Mouse (Mus musculus): ENCODE measurements around the gene Gm10647. TPM values are rescaled to one million over a fixed set of nuclear protein-coding genes. Genes with fewer than 3 reads are reported as not detected.
"Not testable (repeated sequence)": the region's sequence is repeated elsewhere in the genome, so short reads cannot be mapped to it uniquely, and the experiment has no call there.

The Gm10647 gene
- under 1 TPM; 0.20 to 0.62 (median 0.36) TPM for total RNA-seq (2022)

DNA sequence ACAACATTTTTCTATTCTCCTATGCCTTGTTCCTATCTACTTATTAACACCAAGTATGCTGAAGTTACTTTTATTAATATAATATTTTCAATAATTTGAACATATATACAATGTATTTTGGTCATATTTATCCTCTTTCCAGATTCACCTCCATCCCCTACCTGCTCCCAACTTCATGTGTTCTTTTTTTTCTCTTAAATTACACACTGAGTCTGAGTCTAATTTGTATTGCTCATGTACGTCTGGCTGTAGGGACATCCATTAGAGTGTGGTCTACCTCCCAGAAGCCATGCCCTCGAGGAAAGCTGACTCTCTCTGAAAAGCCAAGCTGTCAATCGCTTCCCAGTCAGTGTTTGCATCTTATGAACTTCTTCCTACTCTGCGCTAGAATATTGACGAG is at the start of gene Gm10647:
Gene Gm10647, plus strand, starts transcription at position 301 of the 400 bp plus-strand sequence.
- no peak for DNase-seq

DNA sequence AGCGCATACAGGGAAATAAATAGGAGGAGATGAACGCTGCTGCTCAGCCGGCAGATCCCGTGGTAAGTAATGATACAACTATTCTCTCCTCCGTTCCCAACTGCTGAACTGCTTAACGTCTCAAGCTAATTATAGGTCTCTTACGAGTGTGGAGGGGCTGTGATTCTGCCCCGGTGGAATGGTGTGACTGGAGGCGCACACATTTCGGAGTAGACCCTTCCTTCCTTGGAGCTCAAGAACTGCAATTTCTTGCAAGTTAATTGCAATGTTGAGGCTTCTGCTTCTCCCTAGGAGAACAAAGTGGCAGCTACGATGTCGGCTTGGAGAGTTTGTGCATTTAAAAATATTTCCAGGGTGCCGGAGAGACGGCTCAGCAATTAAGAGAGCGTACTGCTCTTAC is 48.4 kb upstream of the Gm10647 start:
- no peak for DNase-seq

DNA sequence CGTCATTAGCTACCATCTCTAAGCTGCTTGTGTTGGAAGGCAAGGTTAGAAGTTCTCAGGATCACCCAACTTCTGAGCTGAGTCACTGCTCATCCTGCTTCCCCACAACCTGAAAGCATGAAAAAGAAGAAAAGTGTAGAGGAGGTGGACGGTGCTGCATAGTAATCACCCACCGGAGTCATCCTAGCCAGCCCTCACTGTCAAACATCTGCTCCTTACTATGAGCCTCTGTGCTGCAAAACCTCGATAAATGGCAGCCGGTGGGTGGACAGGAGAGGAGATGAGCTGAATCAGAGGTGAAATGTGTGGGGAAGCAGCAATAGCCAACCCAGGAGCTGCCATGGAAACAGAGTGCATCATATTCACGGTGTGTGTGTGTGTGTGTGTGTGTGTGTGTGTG is 44.0 kb upstream of the Gm10647 start:
- DNase-seq, result no peak

DNA sequence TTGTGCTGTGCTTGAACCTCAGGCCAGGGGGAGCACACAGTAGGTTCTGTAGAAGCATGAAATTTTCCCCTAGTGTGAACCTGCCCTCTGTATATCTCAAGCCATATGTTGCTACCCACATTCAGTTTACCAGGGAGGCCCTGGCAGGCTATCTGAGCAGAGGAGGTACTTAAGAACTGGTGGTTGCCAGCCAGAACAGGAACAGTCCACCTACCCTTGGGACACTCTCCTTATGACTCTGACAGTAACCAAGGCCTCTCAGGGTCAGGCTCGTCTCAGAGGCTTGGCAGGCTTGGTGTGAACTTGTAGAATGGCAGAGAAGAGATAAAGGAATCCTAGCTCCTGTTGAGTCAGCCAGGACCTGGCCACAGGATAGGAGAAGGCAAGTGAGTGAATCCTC is 35.8 kb upstream of the Gm10647 start:
- DNase-seq, result no peak

DNA sequence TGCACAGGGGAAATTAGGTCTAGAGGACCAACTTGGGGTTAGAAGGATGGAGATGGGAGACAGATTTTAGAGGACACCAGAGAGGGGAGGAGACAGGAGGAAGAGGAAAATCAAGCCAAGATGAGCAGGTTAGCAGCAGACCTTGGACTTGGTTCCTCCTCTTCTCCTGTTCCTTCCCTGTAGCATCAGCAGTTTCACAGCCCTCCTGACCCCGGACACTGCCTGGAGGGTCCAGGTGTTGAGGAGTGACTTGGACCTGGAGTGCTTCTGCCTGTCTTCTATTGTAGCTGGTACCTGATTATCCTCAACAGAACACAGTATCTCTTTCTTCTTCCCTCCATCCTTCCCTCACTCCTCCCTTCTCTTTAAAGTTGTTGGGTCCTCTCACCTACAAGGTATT is 28.1 kb upstream of the Gm10647 start:
- DNase-seq, result no peak

DNA sequence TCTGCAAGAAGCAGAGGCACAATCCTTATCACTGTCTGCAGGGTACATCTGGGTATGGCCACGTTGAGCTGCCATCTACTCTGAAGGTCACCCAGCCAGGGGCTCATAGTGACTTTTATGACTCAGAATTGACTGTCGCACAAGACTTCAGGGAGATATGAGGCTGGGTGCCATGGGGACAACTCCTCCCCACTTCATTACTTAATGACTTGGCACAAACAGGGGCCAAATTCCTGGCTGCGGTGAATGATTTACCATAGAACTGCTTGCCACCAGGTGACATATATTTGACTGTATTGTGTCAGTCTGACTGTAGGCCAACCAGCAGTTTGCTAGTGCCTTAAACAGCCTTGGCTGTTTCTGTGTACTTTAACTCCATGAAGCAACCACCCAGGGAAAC is 27.6 kb upstream of the Gm10647 start:
- DNase-seq, result peak; percentile 58

DNA sequence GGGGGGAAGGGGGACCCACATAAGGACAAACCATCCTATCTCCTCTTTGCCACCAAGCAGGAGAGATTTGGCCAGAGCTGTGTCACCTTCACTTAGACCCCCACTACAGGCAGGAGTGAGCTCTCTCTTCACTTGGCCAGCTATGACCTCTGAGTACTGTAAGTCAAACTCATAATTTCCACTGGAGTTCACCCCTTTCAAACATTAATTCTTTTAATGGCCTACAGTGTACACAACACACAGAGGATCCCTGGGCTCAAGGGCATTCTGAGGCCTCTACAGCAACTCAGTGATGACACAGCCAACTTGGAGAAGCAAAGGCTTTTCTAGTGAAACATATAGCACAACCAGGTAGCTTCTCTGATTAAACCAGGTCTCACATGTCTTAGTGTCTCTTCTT is 26.1 kb upstream of the Gm10647 start:
- no peak for DNase-seq

DNA sequence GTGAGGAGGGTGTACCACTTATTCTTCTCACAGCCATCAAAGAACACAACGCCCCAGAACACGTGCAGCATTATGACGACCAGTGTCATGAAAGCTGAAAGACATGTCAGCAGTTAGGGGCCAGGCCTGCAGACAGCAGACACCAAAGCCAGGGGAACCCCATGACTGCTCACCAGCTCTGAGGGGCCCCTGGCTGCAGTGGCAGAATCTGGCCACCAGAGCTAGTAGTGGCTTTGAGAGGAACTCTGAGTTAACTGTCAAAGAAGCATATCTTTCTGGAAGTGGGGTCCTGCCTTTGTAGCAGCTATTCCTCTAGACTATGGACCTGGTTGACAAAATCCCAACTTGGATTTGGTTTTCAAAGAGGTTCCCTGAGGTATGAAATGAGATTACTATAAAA is 12.3 kb upstream of the Gm10647 start:
- not testable (repeated sequence) for DNase-seq

DNA sequence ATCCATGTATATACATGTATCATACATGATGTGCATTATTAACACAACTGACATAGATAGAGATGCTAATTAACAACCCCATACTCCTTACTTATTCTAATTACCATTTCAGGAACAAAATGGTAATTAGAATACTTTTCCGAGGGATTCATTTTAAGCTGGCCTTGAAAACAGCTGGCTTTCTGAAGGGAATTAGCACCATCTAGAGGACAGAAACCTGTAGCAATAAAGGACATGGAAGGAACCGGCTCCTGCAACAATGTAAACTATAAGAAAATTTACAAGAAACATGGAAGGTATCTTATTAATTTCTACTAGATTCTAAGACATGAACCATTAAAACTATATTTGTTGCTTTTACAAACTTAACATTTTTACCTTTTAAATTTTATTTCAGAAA is 9.0 kb upstream of the Gm10647 start:
- no peak for DNase-seq

DNA sequence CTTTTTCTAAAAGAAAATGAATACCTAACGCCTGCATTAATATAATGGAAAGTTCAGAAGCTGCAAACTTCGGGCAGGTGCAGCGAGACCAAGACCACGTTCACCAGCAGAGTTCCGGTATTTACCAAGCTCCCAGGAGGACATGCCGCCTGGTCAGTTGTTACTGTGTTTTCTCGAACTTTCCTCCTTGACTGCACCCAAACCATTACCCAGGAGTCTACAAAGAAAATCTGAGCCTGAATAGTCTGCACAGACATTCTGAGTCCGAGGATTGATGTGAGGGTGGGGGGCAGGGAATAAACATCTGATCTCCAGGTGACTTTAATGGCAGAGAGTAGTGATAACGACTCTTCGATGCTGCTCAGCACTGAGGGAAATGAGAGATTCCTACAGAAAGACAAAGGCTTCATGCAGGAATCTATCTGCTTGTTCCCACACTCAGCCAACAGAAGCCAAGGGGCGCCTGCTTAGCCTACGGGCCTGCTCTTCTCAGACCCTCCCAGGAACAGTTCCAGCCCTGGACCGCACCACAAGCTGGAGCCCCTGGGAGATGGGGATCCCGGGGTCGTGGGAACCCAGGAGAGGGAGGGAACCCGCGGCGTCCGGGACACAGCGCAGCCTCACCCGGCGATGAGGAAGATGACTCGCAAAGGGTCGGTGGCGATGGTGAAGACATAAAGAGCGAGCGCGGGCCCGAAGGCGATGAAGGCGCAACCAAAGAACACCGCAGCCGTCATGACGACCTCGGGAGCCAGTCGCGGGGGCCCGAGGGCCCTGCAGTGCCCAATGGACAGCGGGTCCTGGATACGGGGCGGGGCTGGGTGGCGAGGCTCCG is 2.0 kb upstream of the Gm10647 start:
- no peak for DNase-seq

DNA sequence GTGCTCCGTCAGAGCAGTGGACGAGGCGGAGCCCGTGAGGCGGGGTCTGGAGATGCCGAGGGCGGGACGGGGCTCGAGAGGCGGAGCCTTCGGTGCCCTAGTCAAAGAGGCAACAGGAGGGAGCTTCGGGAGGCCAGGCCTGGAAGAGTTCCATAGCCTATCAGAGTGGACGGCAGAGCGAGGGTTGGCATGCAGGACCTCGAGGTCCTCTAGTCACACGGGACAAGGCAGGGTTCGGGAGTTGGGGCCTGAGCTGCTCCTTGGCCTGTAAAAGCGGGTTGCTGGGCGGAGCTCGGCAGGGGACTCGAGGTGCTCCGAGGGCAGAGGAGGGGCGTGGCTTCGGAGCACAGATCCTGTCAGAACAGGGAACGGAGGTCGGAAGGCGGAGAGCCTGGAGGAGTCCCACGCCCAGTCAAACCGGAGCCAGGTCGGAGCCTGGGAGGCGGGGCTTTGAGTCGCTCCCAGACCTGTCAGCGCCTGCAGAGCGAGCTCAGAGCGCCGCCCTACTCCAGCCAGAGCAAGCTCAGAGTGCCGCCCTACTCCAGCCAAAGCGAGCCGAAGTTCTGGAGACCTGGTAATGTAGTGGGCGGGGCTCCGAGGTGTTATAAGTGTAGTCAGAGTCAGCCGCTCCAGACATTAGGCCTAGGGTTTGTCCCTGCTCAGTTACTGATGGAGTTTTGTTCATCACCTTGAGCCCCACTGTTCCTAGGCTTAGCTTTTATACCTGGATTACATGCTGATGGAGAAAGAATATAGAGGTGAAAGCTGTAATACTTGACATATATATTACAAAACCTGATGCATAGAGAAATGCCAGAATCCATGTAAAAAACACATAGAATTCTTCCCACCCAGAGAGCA is 1.1 kb upstream of the Gm10647 start, which contains the start of gene Aph1b:
Gene Aph1b, minus strand, starts transcription at position 27 of the 861 bp plus-strand sequence.
- DNase-seq, result peak; percentile 97

DNA sequence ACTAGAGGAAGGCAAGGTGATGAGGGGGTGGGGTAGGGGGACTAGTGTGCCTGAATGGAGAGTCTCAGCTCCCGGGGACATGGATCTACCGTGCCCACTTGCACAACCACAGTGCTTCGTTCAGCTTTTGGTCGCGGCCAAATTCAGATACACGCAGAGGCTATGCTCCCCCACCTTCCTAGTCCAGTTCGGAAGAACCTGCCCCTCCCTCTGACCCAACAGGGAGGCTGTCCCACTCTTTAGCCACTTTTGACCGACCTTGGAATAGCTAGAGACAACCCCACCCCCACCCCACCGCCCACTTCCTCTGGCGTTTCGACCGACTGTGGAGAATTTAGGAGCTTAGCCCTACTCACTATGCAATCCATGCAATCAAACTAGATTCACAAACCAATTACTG is 5.1 kb downstream of the Gm10647 start:
- no peak for DNase-seq

DNA sequence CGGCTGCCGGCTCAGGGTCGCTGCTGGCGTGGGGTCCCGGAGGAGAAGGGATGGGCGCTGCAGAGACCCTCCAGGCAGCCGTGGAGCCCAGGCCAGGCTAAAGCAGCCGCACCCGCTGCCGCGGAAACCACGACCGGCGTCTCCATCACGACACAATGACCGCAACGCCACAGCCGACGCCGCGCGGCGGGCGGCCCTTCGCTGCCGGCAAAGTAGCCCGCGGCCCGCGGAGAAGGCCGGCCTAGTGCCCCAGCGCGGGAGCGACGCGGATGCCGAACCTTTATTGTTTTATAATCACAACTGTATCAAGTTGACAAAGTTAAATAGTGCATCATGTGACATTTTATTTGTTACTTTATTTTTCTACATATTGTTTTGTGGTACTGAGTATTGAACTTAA is 9.1 kb downstream of the Gm10647 start:
- DNase-seq, result not testable (repeated sequence)

DNA sequence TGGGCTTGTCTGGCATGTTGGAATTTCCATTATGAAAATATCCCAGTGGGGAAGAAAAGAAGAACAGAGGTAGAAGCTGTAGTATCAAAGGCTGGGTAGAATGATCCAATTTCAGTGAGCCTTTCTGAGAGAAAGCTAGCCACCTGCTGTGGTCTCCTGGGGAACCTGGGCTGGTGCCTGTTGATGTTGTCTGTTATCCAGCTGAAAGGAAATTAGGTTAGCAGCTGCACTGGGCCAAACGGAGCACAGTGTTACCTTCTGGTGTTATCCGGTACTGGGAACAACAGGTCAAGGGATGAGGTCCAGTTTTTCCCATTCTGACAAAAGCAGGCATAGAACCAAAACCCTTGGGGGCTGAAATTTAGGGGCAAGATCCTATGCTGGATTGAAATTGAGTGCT is 16.6 kb downstream of the Gm10647 start:
- no peak for DNase-seq

DNA sequence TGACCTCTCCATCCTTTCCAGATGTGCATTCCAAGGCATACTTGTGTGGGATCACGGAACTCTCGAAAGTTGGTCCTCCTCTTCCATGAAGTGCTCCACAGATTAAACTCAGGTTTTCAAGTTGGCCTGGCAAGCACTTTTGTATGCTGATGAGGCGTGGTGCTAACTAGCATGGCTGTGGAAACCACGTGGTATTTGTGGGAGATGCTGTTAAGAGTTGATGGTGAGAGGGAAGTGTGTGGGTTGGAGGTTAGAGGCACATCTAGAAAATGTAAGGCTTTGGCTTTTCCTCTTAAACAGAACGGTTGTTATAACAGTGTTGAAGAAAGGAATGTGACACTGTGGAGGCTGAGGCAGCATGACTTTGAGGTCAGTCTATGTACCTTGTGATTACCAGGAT is 24.2 kb downstream of the Gm10647 start:
- DNase-seq, result no peak

DNA sequence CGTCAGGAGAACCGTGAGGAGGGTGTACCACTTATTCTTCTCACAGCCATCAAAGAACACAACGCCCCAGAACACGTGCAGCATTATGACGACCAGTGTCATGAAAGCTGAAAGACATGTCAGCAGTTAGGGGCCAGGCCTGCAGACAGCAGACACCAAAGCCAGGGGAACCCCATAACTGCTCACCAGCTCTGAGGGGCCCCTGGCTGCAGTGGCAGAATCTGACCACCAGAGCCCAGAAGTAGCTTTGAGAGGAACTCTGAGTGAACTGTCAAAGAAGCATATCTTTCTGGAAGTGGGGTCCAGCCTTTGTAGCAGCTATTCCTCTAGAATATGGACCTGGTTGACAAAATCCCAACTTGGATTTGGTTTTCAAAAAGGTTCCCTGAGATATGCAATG is 25.4 kb downstream of the Gm10647 start:
- not testable (repeated sequence) for DNase-seq

DNA sequence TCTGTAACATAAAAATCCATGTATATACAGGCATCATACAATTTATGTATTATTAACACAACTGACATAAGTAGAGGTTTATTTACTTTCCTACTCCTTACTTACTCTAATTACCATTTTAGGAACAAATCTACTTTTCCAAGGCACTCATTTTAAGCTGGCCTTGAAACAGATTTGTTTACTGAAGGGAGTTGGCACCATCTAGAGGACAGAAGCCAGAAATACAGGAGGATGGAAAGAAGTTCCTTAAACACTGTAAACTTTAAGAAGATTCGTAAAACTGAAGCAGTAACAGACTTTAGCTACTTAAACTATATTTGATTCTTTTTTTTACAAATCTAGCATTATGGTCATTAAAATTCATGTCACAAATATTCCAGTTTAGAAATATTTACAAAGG is 29.2 kb downstream of the Gm10647 start:
- DNase-seq, result no peak

DNA sequence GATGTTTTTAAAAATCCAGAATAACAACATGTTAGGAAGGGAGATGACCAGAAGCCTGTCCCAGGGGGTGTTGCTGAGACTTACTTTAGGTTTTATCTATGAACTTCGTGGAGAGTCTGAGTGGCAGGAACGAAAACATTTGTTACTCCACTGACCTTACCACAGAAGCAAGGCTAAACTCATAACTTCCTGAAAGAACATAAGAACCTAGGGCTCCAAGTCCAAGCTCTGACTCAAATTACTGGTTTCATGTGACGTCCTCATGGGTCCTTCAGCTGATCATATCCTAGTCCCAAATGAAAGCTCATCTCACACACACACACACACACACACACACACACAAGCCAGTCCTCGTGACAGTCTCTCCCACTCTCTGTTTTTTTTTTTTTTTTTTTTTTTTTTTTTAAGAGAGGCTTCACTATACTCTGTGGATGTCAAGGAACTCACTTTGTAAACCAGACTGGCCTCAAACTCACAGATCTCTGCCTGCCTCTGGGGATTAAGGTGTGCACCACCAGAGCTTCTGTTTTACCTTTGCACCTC is 35.6 kb downstream of the Gm10647 start:
- DNase-seq, result peak; percentile 16

DNA sequence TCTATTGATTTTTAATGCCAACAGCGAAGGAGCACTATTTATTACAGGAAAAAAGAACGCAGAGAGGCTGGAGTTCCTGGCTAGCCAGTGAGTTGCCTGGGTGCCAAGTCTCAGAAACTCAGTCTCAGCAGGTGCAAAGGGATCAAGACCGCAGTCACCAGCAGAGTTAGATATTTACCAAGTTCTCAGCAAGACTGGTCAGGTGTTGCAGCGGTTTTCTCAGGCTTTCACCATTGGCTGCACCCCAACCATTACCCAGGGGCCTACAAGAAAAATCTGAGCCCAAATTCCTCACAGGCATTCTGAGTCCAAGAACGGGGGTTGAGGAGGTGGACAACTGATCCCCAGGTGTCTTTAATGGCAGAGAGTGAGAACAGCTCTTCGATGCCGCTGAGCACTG is 37.0 kb downstream of the Gm10647 start:
- DNase-seq, result no peak

DNA sequence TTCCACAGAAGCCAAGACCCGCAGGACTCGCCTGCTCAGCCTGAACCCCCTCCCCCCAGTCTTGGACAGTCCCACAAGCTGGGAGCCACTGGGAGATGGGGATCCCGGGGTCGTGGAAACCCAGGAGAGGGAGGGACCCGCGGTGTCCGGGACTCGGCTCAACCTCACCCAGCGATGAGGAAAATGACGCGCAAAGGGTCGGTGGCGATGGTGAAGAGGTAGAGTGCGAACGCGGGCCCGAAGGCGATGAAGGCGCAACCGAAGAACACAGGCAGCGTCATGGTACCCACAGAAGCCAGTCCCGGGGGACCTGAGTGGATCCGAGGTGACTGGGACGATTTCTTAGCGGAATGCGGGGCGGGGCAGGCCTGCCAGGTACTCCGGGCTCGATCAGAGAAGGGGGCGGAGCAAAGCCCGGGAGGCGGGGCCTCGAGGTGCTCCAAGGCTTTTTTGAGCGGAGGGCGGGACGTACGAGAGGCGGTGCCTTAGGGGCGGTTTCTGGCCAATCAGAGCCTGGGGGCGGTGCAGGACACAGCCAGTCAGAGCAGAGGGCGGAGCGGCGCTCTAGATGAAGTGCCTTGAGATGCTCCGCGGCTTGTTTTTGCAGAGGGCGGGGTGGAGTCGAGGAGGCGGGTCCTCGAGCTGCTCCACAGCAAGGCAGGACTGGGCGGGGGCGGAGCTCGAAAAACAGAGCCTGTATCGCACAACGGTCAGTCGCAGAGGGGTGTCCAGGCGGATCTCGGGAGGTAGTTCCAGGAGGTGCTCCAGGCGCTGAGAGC is 37.7 kb downstream of the Gm10647 start, which contains the start of gene Aph1c:
Gene Aph1c, minus strand, starts transcription at position 409 of the 779 bp plus-strand sequence.
- DNase-seq, result peak; percentile 99

DNA sequence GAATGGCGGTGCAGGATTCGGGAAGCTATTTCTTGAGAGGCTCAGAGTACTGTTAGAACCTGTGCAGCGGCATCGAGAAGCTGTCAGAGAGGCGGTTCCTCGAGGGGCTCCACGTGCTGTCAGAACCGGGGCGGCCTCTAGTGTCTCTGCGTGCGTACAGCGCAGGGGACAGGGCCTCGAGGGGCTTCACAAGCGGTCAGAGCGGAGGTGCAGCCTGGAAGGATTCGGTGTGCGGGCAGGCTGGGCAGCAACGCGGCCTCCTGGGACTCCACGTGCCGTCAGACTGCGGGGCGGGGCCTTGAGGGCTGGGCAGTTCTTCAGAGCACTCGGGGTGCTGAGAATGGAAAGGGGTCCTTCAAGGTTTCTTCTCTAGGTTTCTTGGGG is 38.2 kb downstream of the Gm10647 start:
- no peak for DNase-seq

DNA sequence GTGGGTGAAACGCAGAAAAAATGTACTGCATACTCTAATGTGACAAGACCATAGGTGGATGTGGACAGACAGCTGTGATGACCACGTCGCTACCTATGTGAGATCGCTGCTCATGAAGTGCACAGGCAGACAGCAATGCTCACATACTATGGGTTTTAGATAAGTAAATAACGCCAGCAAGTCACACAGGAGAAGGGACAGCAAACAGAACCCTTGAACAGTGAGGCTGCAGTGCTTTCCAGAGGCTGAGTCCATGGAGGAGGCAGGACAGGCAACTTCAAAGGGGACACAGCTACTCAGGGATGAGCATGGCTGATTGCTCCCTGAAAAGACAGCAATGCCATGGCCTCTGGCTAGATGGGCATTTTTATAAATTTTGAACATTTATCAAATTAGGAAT is 50.0 kb downstream of the Gm10647 start:
- DNase-seq, result no peak

Data from adrenal gland, adult 8-10 months (tissue).